Mouse (Mus musculus) gonadal fat pad, adult 2 months (tissue): ENCODE results near the gene Spock2. TPM values are rescaled to one million over a fixed set of nuclear protein-coding genes. Genes with fewer than 3 reads are reported as not detected.
"Not testable (repeated sequence)": the region's sequence is repeated elsewhere in the genome, so short reads cannot be mapped to it uniquely, and the experiment has no call there.

Source experiments
- DNase-seq: peaks from one replicate; pipeline ENCODE4 v3.0.0-alpha.2; 2012; ENCODE audit warnings: low read depth
- polyA plus RNA-seq: library from polyadenylated mRNA; depleted of rRNA; stranded (reverse); fragments of >200 nt; gene quantifications from 2 replicates; pipeline ENCODE4 v1.2.3, GENCODE M21; 2012

Spock2 gene
- polyA plus RNA-seq, 1 experiment, result 29.0 TPM

DNA sequence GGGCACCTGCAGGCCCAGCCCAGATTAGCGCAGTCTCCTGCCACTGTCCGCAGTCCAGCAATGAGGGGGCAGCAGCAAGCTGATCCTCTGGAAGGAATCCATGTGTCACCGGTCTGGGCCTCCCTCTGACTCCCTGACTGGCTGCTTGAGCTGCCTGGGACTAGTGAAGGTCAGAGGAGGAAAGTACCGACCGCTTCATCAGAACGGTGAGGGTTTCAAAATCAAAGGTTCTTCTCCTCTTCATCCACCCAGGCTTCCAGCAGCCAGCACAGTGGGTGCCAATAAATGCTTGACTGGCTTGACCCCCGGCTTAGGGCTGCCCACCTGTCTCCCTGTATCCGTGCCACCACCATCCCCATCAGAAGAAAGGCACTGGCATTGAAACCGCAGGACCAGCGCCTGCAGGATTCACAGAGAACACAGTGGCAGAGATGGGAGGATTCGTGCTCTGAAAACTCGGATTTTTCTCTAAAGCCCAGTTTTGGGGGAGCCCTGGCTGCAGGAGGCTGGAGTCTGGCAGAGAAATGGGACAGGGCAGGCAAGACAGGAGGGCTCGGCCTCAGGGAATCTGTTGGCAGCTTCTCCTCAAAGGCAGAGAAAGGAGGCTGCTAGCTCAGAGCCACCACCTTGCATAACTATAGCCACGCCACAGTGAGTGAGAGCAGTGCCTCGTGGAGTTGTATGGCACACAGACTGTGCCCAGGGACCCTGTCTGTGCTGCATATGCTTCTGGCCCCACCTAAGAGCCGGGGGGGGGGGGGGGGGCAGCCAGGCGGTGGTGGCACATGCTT, 2.5 kb downstream of the Spock2 start:
- DNase-seq, result no peak

- DNase-seq, result no peak
Measured at GRCm38 (mm10) chr10:60109336-60109735, 3.3 kb downstream of the Spock2 start.

GRCm38 (mm10) chr10:60109989-60110388, 4.0 kb downstream of the Spock2 start:
- DNase-seq, result no peak

DNA sequence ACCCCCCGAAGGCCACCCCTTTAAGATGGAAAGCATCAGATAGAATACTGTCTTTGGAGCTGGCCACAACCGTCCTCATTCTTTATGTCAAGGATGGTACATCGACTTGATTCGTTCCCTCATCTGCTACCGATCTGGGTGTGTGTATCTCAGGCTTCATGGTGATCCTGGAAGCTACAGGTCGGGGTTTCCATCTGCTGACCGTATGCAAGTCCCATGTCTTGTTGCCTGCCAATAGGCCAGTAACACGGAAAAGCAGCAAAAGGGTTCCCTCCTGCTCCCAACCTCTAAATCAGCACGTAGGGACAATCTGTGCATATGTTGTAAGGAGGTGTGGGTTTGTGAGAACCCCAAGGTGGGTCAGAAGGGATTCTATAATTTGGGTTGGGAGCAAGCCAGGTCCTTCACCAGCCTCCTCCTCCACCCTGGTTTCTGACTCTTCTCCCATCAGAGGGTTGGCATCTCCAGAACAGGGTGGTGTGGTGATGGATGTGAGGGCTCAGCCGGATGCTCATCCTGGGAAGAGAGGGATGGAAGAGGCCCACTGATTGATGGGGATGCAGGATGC, 5.0 kb downstream of the Spock2 start:
- DNase-seq, result no peak

GRCm38 (mm10) chr10:60113965-60114690, 8.1 kb downstream of the Spock2 start:
- DNase-seq, result no peak

DNA sequence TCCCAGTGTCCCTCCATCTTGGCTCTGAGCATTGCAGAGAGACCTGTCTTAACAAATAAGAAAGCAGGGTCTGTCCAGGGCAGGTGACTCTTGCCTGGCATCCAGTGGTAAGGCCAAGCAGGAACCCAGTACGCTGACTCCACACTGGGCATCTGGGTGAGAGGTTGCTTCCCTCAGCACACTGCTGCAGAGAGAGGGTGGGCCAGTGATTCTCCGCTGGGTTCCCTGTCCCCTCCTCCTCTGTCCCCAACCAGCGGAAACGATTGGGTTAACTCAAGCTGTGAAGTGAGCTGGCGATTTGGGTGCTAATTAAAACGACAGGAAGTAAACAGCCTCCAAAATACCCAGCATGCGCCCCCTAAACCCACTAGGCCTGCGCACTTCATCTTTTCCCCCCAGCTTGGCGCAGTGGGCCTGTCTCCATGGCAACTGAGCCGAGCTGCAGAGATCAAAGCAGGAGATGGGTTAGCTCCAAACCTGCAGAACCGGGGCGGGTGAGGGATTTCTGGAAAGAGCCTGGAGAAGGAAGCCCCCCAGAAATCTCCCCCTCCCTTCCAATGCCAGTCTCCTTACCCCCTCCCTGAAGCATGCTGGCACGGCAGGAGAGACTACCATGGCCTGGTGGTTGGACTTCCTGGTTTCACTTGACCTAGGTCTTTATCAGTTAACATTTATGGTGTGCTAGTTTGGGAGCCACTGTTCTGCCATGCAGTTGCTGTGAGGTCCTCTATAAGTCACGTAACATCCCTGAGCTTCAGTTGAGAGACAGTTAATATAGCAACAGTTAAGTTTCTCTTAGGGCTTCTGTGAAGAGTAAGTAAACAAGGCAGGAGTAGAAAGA, 9.5 kb downstream of the Spock2 start:
- DNase-seq, result no peak

- DNase-seq, result no peak
Measured at GRCm38 (mm10) chr10:60116997-60117396, 11.0 kb downstream of the Spock2 start.

GRCm38 (mm10) chr10:60118464-60118863, 12.4 kb downstream of the Spock2 start:
- no peak for DNase-seq

GRCm38 (mm10) chr10:60120630-60121029, 14.6 kb downstream of the Spock2 start:
- no peak for DNase-seq

- no peak for DNase-seq
Measured at GRCm38 (mm10) chr10:60124078-60124477, 18.1 kb downstream of the Spock2 start.

DNA sequence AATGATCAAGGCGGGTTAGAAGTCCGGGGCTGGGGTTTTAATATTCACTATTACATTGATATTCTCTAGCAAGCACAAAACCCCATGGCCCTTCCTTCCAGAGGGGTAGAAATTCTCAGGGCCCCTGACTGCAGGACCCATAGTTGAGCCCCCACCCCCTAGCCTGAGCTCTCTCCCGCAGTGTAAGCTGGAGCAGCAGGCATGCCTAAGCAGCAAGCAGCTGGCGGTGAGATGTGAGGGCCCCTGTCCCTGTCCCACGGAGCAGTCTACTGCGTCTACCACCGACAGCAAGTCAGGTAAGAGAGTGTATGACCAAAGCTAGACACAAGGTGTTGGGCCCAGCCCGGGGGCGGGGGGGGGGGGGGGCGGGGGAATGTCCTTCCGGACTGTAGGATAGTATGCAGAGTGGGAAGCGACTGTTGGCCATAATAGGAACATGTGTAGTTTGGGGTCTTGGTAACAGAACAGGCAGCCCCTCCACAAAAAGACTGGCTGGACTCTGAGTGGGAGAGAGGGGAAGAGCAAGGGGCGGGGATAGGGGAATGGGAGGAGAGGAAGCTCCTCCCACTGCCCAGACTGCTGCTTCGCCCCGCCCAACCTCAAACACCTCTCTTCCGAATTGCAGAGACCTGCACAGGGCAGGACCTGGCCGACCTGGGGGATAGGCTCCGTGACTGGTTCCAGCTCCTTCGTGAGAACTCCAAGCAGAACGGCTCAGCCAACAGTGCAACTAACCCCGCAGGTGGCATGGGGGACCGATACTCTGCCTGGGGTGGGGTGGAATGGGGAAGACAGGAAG, 19.7 kb downstream of the Spock2 start:
- DNase-seq, result peak; percentile 4

DNA sequence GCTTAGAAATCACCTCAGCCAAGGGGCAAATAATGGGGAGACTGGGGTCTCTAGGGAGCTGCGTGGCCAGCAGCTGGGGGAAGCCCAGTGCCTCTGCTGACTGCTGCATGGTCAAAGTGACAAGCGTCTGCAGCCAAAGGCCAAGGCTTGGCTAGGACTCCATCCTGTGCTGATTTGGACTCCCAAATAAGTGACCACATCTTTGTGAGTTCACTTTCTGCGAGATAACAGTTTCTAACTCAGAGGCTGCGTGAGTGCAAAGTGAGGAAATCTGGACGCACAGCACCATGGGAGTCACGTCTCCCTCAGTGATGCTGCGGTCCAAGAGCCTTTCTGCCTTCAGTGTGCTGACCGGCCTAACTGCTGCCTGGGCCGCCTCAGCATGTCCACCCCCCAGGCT, 22.3 kb downstream of the Spock2 start:
- no peak for DNase-seq

GRCm38 (mm10) chr10:60130504-60130903, 24.5 kb downstream of the Spock2 start:
- DNase-seq, result no peak

DNA sequence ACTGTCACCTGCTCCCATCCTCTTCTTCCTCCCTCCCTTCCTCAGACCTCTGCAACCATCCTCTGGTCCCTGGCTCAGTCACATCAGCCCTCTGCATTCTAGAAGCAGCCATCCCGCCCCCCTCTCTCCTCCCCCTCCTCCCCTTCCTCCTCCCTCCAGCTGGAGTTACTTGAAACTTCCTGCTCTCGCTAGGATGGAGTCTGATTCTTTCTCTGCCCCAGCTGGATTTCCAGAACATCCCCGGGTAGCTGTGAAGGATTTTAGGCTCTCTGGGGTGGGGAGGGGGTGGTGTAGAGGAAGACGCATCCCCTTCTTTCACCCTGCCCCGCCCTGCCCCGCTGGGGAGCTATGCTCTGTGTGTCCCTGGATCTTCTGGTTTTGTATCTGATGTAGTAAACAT, 27.5 kb downstream of the Spock2 start:
- DNase-seq, result no peak

- no peak for DNase-seq
Measured at GRCm38 (mm10) chr10:60134201-60134600, 28.2 kb downstream of the Spock2 start.

DNA sequence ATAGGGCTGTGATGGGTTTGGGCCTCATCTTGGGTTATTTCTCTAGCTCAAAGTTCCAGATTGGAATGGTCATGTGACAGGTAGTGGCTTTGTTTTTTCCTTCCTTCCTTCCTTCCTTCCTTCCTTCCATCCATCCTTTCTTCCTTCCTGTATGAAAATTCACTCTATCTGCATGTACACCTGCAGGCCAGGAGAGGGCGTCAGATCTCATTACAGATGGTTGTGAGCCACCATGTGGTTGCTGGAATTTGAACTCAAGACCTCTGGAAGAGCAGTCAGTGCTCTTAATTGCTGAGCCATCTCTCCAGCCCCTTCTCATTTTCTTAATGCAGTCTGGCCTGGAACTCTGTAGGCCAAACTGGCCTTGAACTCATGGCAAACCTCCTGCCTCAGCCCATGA, 30.0 kb downstream of the Spock2 start:
- DNase-seq, result not testable (repeated sequence)

- no peak for DNase-seq
Measured at GRCm38 (mm10) chr10:60136935-60137334, 30.9 kb downstream of the Spock2 start.

GRCm38 (mm10) chr10:60138680-60139079, 32.7 kb downstream of the Spock2 start:
- no peak for DNase-seq

GRCm38 (mm10) chr10:60140751-60141150, 34.7 kb downstream of the Spock2 start:
- no peak for DNase-seq

GRCm38 (mm10) chr10:60141656-60142160, 35.7 kb downstream of the Spock2 start:
- DNase-seq, result no peak

DNA sequence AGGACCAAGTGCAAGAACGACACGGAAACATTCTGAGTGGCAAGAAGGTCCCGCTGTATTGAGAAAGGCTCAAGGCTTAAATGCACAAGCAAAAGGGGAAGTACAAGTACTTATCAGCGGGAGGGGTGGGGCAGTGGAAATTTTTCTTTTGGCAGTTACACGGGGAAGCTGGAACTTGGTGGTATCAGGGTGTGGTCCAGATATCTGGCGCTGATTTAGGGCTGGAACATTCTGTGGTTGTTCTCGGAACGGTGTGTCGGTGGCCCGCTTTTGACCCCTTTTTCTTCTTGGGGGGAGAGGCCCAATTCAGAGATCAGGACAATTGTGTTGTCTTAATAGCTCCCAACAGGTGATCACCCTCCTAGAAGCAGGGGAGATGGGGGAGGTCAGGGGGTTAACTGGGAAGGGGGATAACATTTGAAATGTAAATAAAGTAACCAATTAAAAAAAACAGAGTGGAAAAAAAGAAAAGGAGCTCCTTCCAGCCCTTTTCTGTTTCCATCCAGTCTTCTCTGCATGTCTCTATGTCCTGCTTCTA, 41.6 kb downstream of the Spock2 start:
- DNase-seq, result not testable (repeated sequence)
